Mouse (Mus musculus): ENCODE results near the gene Btbd35f15. TPM values are rescaled to one million over a fixed set of nuclear protein-coding genes. Genes with fewer than 3 reads are reported as not detected.
"Not testable (repeated sequence)": the region's sequence is repeated elsewhere in the genome, so short reads cannot be mapped to it uniquely, and the experiment has no call there.

Btbd35f15 gene
- polyA plus RNA-seq (2015; fragmentation: Nextera tagmentation; extraction: Ambion mirVana) = not detected in 2 replicates

- H3K27me3 ChIP-seq; H3K4me2 ChIP-seq; ATAC-seq (ENCODE audit: insufficient number of reproducible peaks, insufficient read depth, low FRiP score, low TSS enrichment, low read depth); H3K4me3 ChIP-seq; H3K4me1 ChIP-seq; H3K9ac ChIP-seq; H3K9me3 ChIP-seq; H3K36me3 ChIP-seq; H3K27ac ChIP-seq: not testable (repeated sequence)
- whole genome bisulfite sequencing = no CpG with 5 or more reads among the region's 3 CpGs
Measured at GRCm38 (mm10) chrX:33577214-33577613, at the start of gene Btbd35f15. Gene Btbd35f15 (minus strand): TSS chrX:33577314.

Other genes with a start within 250 kb of the Btbd35f15 start
- not detected in 2 replicates for gene Btbd35f13, start 79.9 kb upstream of the Btbd35f15 start, polyA plus RNA-seq (2015; fragmentation: Nextera tagmentation; extraction: Ambion mirVana)
- gene Btbd35f14, start 125.0 kb upstream of the Btbd35f15 start, polyA plus RNA-seq (2015; fragmentation: Nextera tagmentation; extraction: Ambion mirVana) = not detected in 2 replicates